8 mouse cellular contexts compared by ENCODE assay signal in the genomic region with DNA sequence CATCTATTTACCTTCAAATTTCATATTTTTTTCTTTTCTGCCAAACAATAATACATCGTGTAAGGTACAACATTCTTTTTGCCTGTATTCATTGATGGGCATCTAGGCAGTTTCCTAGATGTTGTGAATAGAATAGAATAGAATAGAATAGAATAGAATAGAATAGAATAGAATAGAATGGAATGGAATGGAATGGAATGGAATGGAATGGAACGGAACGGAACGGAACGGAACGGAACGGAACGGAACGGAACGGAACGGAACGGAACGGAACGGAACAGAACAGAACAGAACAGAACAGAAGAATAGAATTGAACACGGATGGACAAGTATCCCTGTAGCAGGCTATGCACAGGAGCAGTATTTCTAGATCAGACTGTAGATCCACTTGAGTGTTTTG.
DNase-seq lines count a peak whose midpoint lies in the region; ATAC-seq and TF ChIP-seq lines count a peak whose summit lies in the region.
"Not testable (repeated sequence)": the region's sequence is repeated elsewhere in the genome, so short reads cannot be mapped to it uniquely, and the experiment has no call there.

No protein-coding gene starts in this region.

- in situ Hi-C loops in ES-E14 (cut with MboI; ENCODE audit: low sequenced_read_pairs in 2 of 2, unreplicated experiment in 2 of 2), result not testable (repeated sequence)

- not testable (repeated sequence) for TF ChIP-seq POLR2A in heart, adult 2 months (IDR thresholded peaks at IDR 0.05; ENCODE audit: insufficient read depth, low read depth, low read length); liver, adult 2 months (IDR thresholded peaks at IDR 0.05; ENCODE audit: extremely low read depth, insufficient read depth, low read length); spleen, adult 2 months (IDR thresholded peaks at IDR 0.05; ENCODE audit: low read depth, low read length)

- intact Hi-C loops in heart, adult 2 months (cut with DNase I), result not testable (repeated sequence)

- not testable (repeated sequence) for H3K27me3 ChIP-seq in heart, adult 2 months (ENCODE audit: control insufficient read depth, insufficient read depth, low read length); liver, adult 2 months (ENCODE audit: control insufficient read depth, insufficient read depth, low read length); spleen, adult 2 months (ENCODE audit: control insufficient read depth, insufficient read depth, low read length)

- H3K27ac ChIP-seq in ES-E14 (ENCODE audit: insufficient read depth, low read depth, low read length, poor library complexity, severe bottlenecking); heart, adult 2 months; liver, adult 2 months (replicated peaks; ENCODE audit: insufficient read depth, low read depth, low read length); spleen, adult 2 months (ENCODE audit: insufficient read depth, low read length): not testable (repeated sequence)

- not testable (repeated sequence) for TF ChIP-seq CTCF in heart, adult 2 months (IDR thresholded peaks at IDR 0.05); liver, adult 2 months (IDR thresholded peaks at IDR 0.05; ENCODE audit: low read depth, low read length); spleen, adult 2 months (IDR thresholded peaks at IDR 0.05; ENCODE audit: extremely low read depth, insufficient read depth, insufficient read length, insufficient replicate concordance)

- not testable (repeated sequence) for H3K79me2 ChIP-seq in heart, adult 2 months (replicated peaks; ENCODE audit: control insufficient read depth, insufficient read depth, low read length); liver, adult 2 months (ENCODE audit: control insufficient read depth, insufficient read depth, low read length)

- peak; percentile 69 for ATAC-seq in common myeloid progenitor, adult 5-6 weeks (replicated peaks; ENCODE audit: low read depth, poor library complexity, severe bottlenecking)

- not testable (repeated sequence) for H3K9me3 ChIP-seq in ES-E14 (ENCODE audit: control insufficient read depth, insufficient read depth, low read depth, low read length)

- peak overlapping the region; percentile 85; the same call in 1 of the 2 replicates for H3K9ac ChIP-seq in ES-E14 (ENCODE audit: insufficient read depth, low read depth, low read length, poor library complexity, severe bottlenecking)
- not testable (repeated sequence) for H3K9ac ChIP-seq in heart, adult 2 months (ENCODE audit: low read depth, low read length); liver, adult 2 months (ENCODE audit: low read depth, low read length)

- H3K36me3 ChIP-seq in ES-E14 (ENCODE audit: control insufficient read depth, insufficient read depth, low read length, poor library complexity, severe bottlenecking); heart, adult 2 months (ENCODE audit: control insufficient read depth, insufficient read depth, low read length); liver, adult 2 months (ENCODE audit: control insufficient read depth, insufficient read depth, low read length); spleen, adult 2 months (ENCODE audit: control insufficient read depth, insufficient read depth, low read length): not testable (repeated sequence)

- peak; percentile 77 for DNase-seq in 416B (ENCODE audit: low read depth)
- DNase-seq in ES-E14 (ENCODE audit: low read depth, low spot score); heart, adult 2 months; spleen, adult 2 months (ENCODE audit: low read depth in 1 of 2, low spot score in 2 of 2): not testable (repeated sequence)
- peak; percentile 6 for DNase-seq in brain, adult 2 months (ENCODE audit: low read depth, low spot score)
- DNase-seq in liver, adult 2 months (ENCODE audit: extremely low read depth, low read depth, low spot score), result peak; percentile 7
- peak; percentile 3 for DNase-seq in telencephalon, adult 2 months (ENCODE audit: low read depth, low spot score)

- not testable (repeated sequence) for H3K4me1 ChIP-seq in ES-E14 (ENCODE audit: control insufficient read depth in 2 of 2, insufficient read depth in 2 of 2, low read length in 2 of 2, poor library complexity in 1 of 2); heart, adult 2 months (ENCODE audit: control insufficient read depth, insufficient read depth, low read length); liver, adult 2 months (ENCODE audit: control insufficient read depth, insufficient read depth, low read length); spleen, adult 2 months (ENCODE audit: control insufficient read depth, insufficient read depth, insufficient read length)

- H3K4me3 ChIP-seq in ES-E14 (ENCODE audit: insufficient read depth in 1 of 2, low read depth in 1 of 2, low read length in 2 of 2, poor library complexity in 1 of 2, severe bottlenecking in 1 of 2), result peak overlapping the region in 1 of 2 experiments; percentile 55; a peak in 1 of 4 replicates
- not testable (repeated sequence) for H3K4me3 ChIP-seq in heart, adult 2 months; liver, adult 2 months (ENCODE audit: insufficient read depth, low read depth, low read length)
- peak overlapping the region; percentile 12; the same call in 1 of the 2 replicates for H3K4me3 ChIP-seq in spleen, adult 2 months (ENCODE audit: extremely low read depth, insufficient read depth, insufficient read length)

- peak; percentile 56; the same call in 1 of the 2 replicates for TF ChIP-seq EP300 in heart, adult 2 months (IDR thresholded peaks at IDR 0.05; ENCODE audit: insufficient read depth, low read depth, low read length)

- WGBS in heart, adult 2 months, result 91% methylated on average over 15 of the region's 15 CpGs
- 93% methylated on average over 15 of the region's 15 CpGs for WGBS in liver, adult 2 months
- 91% methylated on average over 15 of the region's 15 CpGs for WGBS in spleen, adult 2 months
